Mouse (Mus musculus) retina, postnatal 1 day (tissue): ENCODE measurements around the gene Gm26657.

Experiments
- DNase-seq: peaks from one replicate; pipeline ENCODE4 v3.0.0-alpha.2; 2012

The Gm26657 gene

DNA sequence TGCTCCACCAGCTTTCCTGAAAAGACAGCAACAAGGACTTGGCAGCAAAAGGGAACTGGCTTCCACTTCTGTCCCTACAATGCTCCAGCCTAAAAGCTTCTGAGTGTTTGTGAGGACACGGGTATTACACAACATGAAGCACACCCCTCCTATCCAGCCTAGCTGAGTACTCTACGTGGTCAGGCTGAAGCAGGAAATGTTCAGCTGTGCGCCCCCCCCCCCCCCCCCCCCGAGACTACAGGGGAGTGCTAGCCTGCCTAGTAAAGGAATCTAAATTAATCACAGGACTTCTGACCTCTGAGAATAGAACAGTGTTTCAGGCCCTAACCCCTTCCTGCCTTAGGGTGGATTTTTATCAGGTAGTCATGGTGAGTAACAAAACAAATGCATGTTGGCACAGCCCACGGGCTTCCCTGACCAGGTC, 28.0 kb downstream of the Gm26657 start:
- no peak for DNase-seq

DNA sequence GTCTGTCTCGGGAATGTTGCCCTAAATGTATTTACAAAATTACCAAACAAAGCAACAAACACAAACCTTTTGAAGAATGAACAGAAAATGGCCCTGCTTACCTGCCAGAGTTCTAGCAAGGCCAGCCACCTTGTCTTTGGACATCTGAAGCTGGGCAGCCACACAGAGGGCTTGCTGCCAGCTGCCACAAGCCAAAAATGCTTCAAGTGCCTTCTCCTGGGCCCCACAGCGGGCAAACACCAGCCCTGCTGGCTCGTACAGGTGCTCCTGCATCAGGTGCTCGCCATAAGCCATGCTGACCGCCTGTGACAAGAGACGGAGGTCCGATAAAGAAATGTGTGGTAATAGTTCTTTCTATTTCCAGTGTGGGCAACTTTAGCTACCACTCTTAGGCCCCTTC, 29.0 kb downstream of the Gm26657 start:
- no peak for DNase-seq

DNA sequence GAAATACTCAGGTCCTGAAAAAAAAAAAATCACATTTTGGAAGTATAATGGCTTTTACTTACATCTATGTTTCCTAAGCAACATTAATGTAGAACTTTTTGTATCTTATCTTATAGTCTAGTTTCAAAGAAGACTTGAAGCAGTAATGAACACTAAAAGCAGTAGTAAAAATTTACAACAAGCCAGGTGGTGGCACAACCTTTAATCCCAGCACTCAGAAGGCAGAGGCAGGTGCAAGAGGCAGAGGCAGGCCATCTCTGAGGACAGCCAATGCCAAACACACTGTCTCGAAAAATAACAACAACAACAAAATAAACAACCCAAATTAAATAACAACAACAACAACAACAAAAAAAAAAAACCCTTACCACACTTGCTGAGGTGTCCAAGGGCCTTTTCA, 31.2 kb downstream of the Gm26657 start:
- DNase-seq: no peak
